Mouse (Mus musculus) embryonic facial prominence, embryonic 14.5 days (tissue): ENCODE measurements around the gene Gch1. TPM values are rescaled to one million over a fixed set of nuclear protein-coding genes. Genes with fewer than 3 reads are reported as not detected.

Source experiments
- ATAC-seq: fragments of 200-750 bp; cut with Nextera tagmentation; 2 replicates; pipeline ENCODE4 v1.8.0; 2017; ENCODE audit warnings: low read depth, moderate number of reproducible peaks, moderate TSS enrichment
- DNase-seq: peaks from one replicate; pipeline ENCODE4 v3.0.0-alpha.2; 2015; ENCODE audit warnings: low spot score
- H3K27ac ChIP-seq: fragments of 300-500 bp; sonication (generic); replicated peaks from 2 replicates; pipeline ENCODE4 v1.5.1; 2014; ENCODE audit warnings: low read depth, mild to moderate bottlenecking, low read length, moderate library complexity
- H3K27me3 ChIP-seq: fragments of 300-500 bp; sonication (generic); replicated peaks from 2 replicates; pipeline ENCODE4 v1.6.1; 2014; ENCODE audit warnings: low read length; ENCODE audit not compliant: control insufficient read depth, insufficient read depth
- H3K36me3 ChIP-seq: fragments of 300-500 bp; sonication (generic); 2 replicates; pipeline ENCODE4 v1.6.1; 2014; ENCODE audit warnings: low read length, mixed read lengths; ENCODE audit not compliant: control insufficient read depth, insufficient read depth
- H3K4me1 ChIP-seq: fragments of 300-500 bp; sonication (generic); 2 replicates; pipeline ENCODE4 v1.6.1; 2014; ENCODE audit warnings: antibody characterized with exemption, low read length; ENCODE audit not compliant: control insufficient read depth, insufficient read depth
- H3K4me2 ChIP-seq: fragments of 300-500 bp; sonication (generic); 2 replicates; pipeline ENCODE4 v1.6.1; 2014; ENCODE audit warnings: low read depth, mild to moderate bottlenecking, low read length, moderate library complexity, mixed read lengths
- H3K4me3 ChIP-seq: fragments of 300-500 bp; sonication (generic); 2 replicates; pipeline ENCODE4 v1.5.1; 2014; ENCODE audit warnings: low read depth, mild to moderate bottlenecking, low read length
- H3K9ac ChIP-seq: fragments of 300-500 bp; sonication (generic); 2 replicates; pipeline ENCODE4 v1.6.1; 2014; ENCODE audit warnings: low read depth, mild to moderate bottlenecking, low read length, moderate library complexity, mixed read lengths
- H3K9me3 ChIP-seq: fragments of 300-500 bp; sonication (generic); 2 replicates; pipeline ENCODE4 v1.6.1; 2016; ENCODE audit warnings: low read length; ENCODE audit not compliant: control insufficient read depth
- WGBS: fragments of 180-500 bp; shearing (Covaris S2); extraction: QIAGEN DNeasy Blood & Tissue Kit; methylation state at CpG from one replicate; pipeline ENCODE4 v1.1.7; 2014; 5-methylcytosine and 5-hydroxymethylcytosine counted together
- polyA plus RNA-seq: library from polyadenylated mRNA; unstranded; fragments of >200 nt; fragmentation: Nextera tagmentation; extraction: Ambion mirVana; gene quantifications from 2 replicates; pipeline ENCODE4 v1.2.1, GENCODE M21; 2014

The Gch1 gene
- polyA plus RNA-seq, 1 experiment from 2014 or later: 2.3 TPM

DNA sequence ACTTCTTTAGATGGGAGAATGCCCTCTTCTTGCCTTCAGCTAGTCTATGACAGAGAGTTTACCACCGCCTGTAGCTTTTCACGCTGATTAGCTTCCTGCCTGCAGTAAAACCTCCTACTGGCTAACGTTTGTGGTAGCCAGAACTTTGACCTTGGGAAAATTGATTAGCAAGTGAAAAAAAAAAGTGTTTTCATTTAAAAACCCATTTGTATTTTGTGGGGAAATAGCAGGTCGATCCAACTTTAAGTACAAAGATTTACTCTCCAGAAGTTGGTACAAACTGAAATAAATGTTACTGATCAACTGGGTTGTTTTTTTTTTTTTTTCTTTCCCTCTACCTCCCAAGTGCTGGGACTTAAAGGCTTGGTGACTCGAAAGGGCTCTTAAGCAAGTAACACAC is 2.6 kb upstream of the Gch1 start:
- H3K4me1 ChIP-seq: peaks cover 7% of the 10 kb centered on the region; the same call in 1 of the 2 replicates
- no peak overlapping the region for H3K9ac ChIP-seq
- no peak for ATAC-seq
- H3K9me3 ChIP-seq: no peaks in the 10 kb centered on the region
- H3K4me2 ChIP-seq: no peak overlapping the region
- no peak overlapping the region for H3K27ac ChIP-seq
- no peak overlapping the region for H3K4me3 ChIP-seq
- DNase-seq: no peak
- H3K36me3 ChIP-seq: no peaks in the 10 kb centered on the region
- WGBS: 42% methylated on average over 5 of the region's 5 CpGs
- peaks cover 19% of the 10 kb centered on the region for H3K27me3 ChIP-seq

DNA sequence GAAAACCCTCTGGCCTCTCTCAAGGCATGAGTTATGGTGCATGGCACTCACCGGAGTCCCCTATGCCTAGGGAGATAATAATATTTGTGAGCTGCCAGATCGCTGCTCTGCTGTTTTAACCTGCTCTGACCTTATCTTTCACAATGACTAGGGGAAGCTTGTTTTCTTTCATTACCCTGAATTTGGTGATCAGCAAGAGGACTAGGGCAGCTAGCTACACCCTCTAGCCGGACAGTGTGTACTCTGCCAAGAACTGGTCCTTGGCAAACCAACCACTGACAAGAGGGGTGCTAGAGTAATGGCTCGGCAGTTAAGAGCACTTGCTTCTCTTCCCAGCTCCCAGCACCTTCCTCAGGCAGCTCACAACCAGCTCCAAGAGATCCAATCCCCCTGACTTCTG is 1.4 kb upstream of the Gch1 start:
- H3K36me3 ChIP-seq: no peaks in the 10 kb centered on the region
- no peak overlapping the region for H3K4me2 ChIP-seq
- DNase-seq (no peak), ATAC-seq (no peak)
- H3K9ac ChIP-seq: no peak overlapping the region
- WGBS: 71% methylated on average over 4 of the region's 4 CpGs
- H3K27ac ChIP-seq: no peak overlapping the region
- H3K27me3 ChIP-seq: peaks cover 19% of the 10 kb centered on the region
- peaks cover 7% of the 10 kb centered on the region; the same call in 1 of the 2 replicates for H3K4me1 ChIP-seq
- H3K9me3 ChIP-seq: no peaks in the 10 kb centered on the region
- H3K4me3 ChIP-seq: no peak overlapping the region

DNA sequence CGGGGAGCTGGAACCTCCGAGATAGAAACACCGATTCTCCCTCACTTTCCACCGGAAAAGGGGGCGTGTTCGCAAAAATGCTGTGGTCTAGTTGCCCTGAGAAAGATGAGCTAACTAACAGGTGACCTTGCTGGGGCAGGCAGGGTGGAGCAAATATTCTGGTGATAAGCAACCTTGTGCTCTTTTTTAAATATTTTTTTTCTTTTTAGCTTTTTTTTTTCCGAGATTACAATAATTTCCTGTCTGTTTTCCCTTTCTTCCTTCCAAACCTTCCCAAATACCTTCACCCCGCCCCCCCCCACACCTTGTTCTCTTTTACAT is 382 bp upstream of the Gch1 start:
- Histone ChIP-seq H3K4me3 (peak overlapping the region; percentile 68), H3K27me3 (peaks cover 19% of the 10 kb centered on the region), H3K4me1 (peaks cover 7% of the 10 kb centered on the region; the same call in 1 of the 2 replicates), H3K9me3 (no peaks in the 10 kb centered on the region), H3K27ac (no peak overlapping the region), H3K4me2 (peak overlapping the region; percentile 100), H3K9ac (peak overlapping the region; percentile 55), H3K36me3 (no peaks in the 10 kb centered on the region)
- WGBS: 17% methylated on average over 8 of the region's 8 CpGs
- DNase-seq (no peak), ATAC-seq (no peak)

DNA sequence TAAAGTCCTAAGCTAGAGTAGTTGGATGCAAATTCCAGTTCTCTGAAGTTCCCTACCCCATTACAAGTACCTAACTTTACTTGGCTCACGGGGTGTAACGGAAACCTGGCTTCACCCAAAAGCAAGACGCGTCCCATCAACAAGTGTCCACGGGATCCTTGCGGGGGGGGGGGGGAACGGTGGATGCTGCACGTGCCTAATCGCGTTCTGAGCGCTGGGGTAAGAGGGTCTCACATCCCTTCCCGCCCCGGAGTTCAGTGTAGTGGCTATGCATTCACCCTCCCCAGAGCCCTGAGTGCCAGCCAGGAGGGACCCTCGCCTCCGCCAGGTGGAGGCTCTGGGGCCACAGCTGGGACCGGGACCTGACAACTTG is 752 bp downstream of the Gch1 start:
- Histone ChIP-seq H3K4me3 (peak overlapping the region; percentile 68), H3K4me1 (peaks cover 7% of the 10 kb centered on the region; the same call in 1 of the 2 replicates), H3K9ac (peak overlapping the region; percentile 55), H3K4me2 (peak overlapping the region; percentile 100), H3K36me3 (no peaks in the 10 kb centered on the region), H3K9me3 (no peaks in the 10 kb centered on the region), H3K27me3 (peaks cover 19% of the 10 kb centered on the region), H3K27ac (no peak overlapping the region)
- no peak for DNase-seq
- under 1% methylated on average over 14 of the region's 16 CpGs for WGBS
- no peak; the same call in 1 of the 2 replicates for ATAC-seq

DNA sequence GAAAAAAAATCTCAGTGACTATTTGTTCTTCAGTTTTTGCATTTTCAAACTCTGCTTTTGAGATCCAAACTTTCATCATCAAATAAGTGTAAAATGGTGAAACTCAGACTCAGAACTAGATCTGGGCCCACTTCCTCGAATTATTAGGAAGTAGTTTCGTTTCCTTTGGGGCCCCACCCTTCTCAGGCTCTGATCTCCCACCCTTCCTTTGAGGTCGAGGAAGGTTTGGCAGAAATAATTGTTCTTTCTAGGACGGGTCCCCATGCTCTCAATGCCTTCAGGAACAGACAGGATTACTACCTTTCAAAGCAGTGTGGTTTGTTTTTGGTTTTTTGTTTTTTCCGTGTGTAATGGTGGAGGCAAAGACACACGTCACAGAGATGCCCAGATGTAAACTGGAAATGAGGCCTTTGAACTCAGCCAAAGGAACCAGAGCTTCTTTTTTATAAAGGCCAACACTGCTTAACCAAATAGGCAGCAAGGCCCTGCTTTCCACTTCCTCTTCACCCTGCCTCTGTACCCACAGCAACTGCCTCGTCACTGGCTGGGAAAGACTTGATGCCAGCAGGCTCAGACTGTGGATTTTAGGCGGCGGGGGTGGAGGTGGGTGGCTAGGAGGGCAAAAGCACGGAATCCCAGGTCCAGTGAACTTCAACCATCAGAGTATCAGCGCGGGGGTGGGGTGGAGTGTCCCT is 1.4 kb downstream of the Gch1 start:
- DNase-seq (no peak), ATAC-seq (no peak)
- Histone ChIP-seq H3K4me1 (peaks cover 7% of the 10 kb centered on the region; the same call in 1 of the 2 replicates), H3K9ac (no peak overlapping the region), H3K4me3 (no peak overlapping the region), H3K27me3 (peaks cover 19% of the 10 kb centered on the region), H3K36me3 (no peaks in the 10 kb centered on the region), H3K4me2 (peak overlapping the region; percentile 100), H3K9me3 (no peaks in the 10 kb centered on the region), H3K27ac (no peak overlapping the region)
- WGBS: 35% methylated on average over 12 of the region's 12 CpGs

DNA sequence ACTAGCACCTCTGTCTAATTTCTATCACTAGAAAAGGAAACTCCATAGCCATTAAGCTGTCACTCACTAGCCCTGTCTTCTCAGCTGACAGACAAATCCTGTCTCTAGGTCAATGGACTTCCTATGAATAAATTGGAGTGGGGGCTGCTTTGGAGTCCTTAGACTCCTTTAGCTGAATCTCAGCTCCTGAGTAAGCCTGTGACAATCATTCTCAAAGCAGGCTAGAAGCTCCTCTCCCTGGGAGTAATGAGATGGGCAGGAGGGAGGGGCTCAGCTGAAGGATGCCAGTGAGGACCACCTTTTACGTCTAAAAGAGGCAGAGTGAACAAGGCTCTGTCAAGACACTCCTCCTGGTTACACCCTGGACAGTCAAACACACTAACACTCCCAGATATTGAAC is 2.0 kb downstream of the Gch1 start:
- H3K27ac ChIP-seq: no peak overlapping the region
- H3K4me2 ChIP-seq: no peak overlapping the region
- peaks cover 19% of the 10 kb centered on the region for H3K27me3 ChIP-seq
- H3K9me3 ChIP-seq: no peaks in the 10 kb centered on the region
- WGBS: 57% methylated on average over 1 of the region's 1 CpGs
- no peak overlapping the region for H3K4me3 ChIP-seq
- H3K4me1 ChIP-seq: peaks cover 7% of the 10 kb centered on the region; the same call in 1 of the 2 replicates
- DNase-seq: no peak
- no peak overlapping the region for H3K9ac ChIP-seq
- ATAC-seq: no peak
- no peaks in the 10 kb centered on the region for H3K36me3 ChIP-seq

DNA sequence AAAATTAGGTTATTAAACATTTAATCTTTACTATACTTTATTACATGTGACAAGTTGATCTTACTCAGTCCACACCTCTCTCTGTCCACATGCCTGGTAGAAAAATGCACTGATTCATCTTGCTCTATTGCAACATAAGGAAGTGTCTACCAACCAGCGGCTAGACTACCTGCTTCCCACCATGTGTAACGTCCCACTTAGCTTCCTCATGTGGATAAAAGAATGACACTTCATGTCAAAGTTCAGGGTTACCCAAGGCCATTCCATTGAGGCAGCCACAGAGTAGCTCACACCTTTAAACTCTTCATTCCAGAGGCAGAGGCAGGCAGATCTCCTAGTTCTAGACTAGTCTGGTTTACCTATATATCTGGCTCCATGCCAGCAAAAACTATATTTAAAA is 2.7 kb downstream of the Gch1 start:
- no peak for ATAC-seq
- peaks cover 19% of the 10 kb centered on the region for H3K27me3 ChIP-seq
- no peak overlapping the region for H3K4me2 ChIP-seq
- no peaks in the 10 kb centered on the region for H3K9me3 ChIP-seq
- H3K4me3 ChIP-seq: no peak overlapping the region
- no peak overlapping the region for H3K9ac ChIP-seq
- DNase-seq: no peak
- peaks cover 7% of the 10 kb centered on the region; the same call in 1 of the 2 replicates for H3K4me1 ChIP-seq
- no peaks in the 10 kb centered on the region for H3K36me3 ChIP-seq
- no peak overlapping the region for H3K27ac ChIP-seq
- 82% methylated on average over 2 of the region's 2 CpGs for WGBS

DNA sequence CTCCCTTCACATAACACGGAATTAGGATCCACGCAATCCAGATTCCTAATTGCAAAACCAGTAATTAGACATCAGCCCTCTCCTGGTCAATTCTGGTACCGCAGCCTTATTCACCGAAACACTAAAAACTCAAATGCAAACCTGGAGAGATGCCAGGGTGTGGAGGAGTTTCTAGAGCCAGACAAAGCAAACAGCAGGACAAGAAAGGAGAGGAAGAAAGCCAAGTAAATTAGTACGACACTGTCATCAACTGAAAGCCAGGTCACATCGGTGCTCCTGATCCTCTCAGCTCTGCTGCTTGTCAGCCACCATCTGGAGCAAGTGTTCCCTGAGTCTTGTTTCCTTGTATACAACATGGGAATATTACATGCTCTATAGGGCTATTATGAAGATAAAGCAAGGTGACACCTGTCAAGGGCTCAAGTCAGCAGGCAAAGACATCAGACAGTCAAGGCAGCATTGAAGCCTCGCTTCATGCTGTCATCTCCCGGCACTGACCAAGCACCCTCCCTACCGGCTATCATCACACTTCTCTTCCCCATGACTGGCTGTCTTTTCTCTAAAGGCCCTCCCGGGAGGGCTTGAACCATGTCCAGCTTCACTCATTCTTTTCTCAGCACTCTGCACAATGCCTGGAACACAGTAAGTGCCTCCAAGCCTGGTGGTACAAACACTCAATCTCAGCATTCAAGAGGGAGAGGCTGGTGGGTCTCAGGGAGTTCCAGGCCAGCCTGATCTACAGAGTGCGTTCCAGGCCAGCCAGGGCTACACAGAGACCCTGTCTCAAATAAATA is 7.5 kb downstream of the Gch1 start:
- Histone ChIP-seq H3K4me1 (peaks cover 8% of the 10 kb centered on the region; the same call in 1 of the 2 replicates), H3K4me3 (no peak overlapping the region), H3K4me2 (no peak overlapping the region), H3K27ac (no peak overlapping the region), H3K36me3 (no peaks in the 10 kb centered on the region), H3K9ac (no peak overlapping the region), H3K9me3 (no peaks in the 10 kb centered on the region), H3K27me3 (no peaks in the 10 kb centered on the region)
- peak; percentile 59 for DNase-seq
- no peak for ATAC-seq
- 62% methylated on average over 11 of the region's 11 CpGs for WGBS
